Mouse (Mus musculus) limb, embryonic 14.5 days (tissue): ENCODE data around the gene Atp8b5. TPM values are rescaled to one million over a fixed set of nuclear protein-coding genes. Genes with fewer than 3 reads are reported as not detected.

Experiments
- ATAC-seq: fragments of 200-750 bp; cut with Nextera tagmentation; 2 replicates; pipeline ENCODE4 v1.8.0; 2017; ENCODE audit warnings: low read depth, moderate number of reproducible peaks, moderate TSS enrichment; ENCODE audit not compliant: low FRiP score
- DNase-seq: peaks from one replicate; pipeline ENCODE4 v3.0.0-alpha.2; 2015; ENCODE audit warnings: low spot score
- H3K27ac ChIP-seq: fragments of 300-500 bp; sonication (generic); replicated peaks from 2 replicates; pipeline ENCODE4 v1.5.1; 2014; ENCODE audit warnings: low read depth, mild to moderate bottlenecking, low read length, moderate library complexity, mixed read lengths
- H3K27me3 ChIP-seq: fragments of 300-500 bp; sonication (generic); 2 replicates; pipeline ENCODE4 v1.6.1; 2014; ENCODE audit warnings: low read length, mixed read lengths; ENCODE audit not compliant: control insufficient read depth, insufficient read depth
- H3K36me3 ChIP-seq: fragments of 300-500 bp; sonication (generic); 2 replicates; pipeline ENCODE4 v1.6.1; 2014; ENCODE audit warnings: mild to moderate bottlenecking, low read length, moderate library complexity, mixed read lengths; ENCODE audit not compliant: control insufficient read depth, insufficient read depth
- H3K4me1 ChIP-seq: fragments of 300-500 bp; sonication (generic); 2 replicates; pipeline ENCODE4 v1.6.1; 2014; ENCODE audit warnings: antibody characterized with exemption, low read length, mixed read lengths; ENCODE audit not compliant: control insufficient read depth, insufficient read depth
- H3K4me2 ChIP-seq: fragments of 300-500 bp; sonication (generic); replicated peaks from 2 replicates; pipeline ENCODE4 v1.6.1; 2014; ENCODE audit warnings: low read depth, mild to moderate bottlenecking, low read length, moderate library complexity; ENCODE audit not compliant: severe bottlenecking
- H3K4me3 ChIP-seq: fragments of 300-500 bp; sonication (generic); replicated peaks from 2 replicates; pipeline ENCODE4 v1.5.1; 2014; ENCODE audit warnings: low read length
- H3K9ac ChIP-seq: fragments of 300-500 bp; sonication (generic); 2 replicates; pipeline ENCODE4 v1.6.1; 2014; ENCODE audit warnings: mild to moderate bottlenecking, low read depth, low read length, moderate library complexity; ENCODE audit not compliant: severe bottlenecking
- H3K9me3 ChIP-seq: fragments of 300-500 bp; sonication (generic); 2 replicates; pipeline ENCODE4 v1.6.1; 2016; ENCODE audit warnings: low read length; ENCODE audit not compliant: control insufficient read depth
- POLR2A ChIP-seq: fragments of 200-500 bp; IDR thresholded peaks from 2 replicates; pipeline ENCODE4 v1.8.0; 2012; ENCODE audit warnings: inconsistent platforms, mild to moderate bottlenecking, moderate library complexity, borderline replicate concordance; ENCODE audit not compliant: insufficient read depth, insufficient read length; ENCODE audit errors: extremely low read depth
- WGBS: fragments of 180-500 bp; shearing (Covaris S2); extraction: QIAGEN DNeasy Blood & Tissue Kit; methylation state at CpG from one replicate; pipeline ENCODE4 v1.1.7; 2014; 5-methylcytosine and 5-hydroxymethylcytosine counted together
- polyA plus RNA-seq, 2 experiments: library from polyadenylated mRNA; depleted of rRNA in 1 of 2; stranded (reverse) in 1 of 2; unstranded in 1 of 2; fragments of >200 nt; fragmentation: Nextera tagmentation in 1 of 2; extraction: Ambion mirVana in 1 of 2; gene quantifications; 2 replicates each; pipeline versions ENCODE4 v1.2.1 to v1.2.3; 2012 to 2014

Atp8b5 gene
- polyA plus RNA-seq, 2 experiments, result 0.52 to 1.3 TPM

GRCm38 (mm10) chr4:43236898-43237297, 30.1 kb upstream of the Atp8b5 start:
- Histone ChIP-seq H3K9ac (no peak overlapping the region), H3K4me3 (no peak overlapping the region), H3K27ac (no peak overlapping the region), H3K27me3 (no peaks in the 10 kb centered on the region), H3K36me3 (no peaks in the 10 kb centered on the region), H3K4me1 (no peaks in the 10 kb centered on the region), H3K4me2 (no peak overlapping the region), H3K9me3 (no peaks in the 10 kb centered on the region)
- 92% methylated on average over 9 of the region's 9 CpGs for WGBS
- DNase-seq (no peak), ATAC-seq (no peak)
- no peak for TF ChIP-seq POLR2A

DNA sequence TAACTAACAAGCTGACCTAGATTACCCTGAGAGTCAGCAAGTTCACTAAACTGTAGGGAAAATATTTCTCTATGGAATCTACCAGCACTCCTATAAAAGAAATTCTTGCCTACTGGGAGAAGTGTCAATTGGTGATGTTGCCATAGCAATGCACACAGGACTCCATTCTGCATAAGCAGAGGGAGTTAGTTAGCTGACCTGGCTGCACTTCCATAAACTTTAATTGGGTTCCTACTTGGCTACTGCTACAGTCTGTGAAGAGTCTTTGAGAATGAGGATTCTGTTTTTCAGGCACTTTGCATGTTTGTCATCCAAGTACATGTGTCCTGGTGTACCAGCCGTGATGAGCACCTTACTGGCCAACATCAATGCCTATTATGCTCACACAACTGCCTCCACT, 26.2 kb upstream of the Atp8b5 start:
- H3K9ac ChIP-seq, result no peak overlapping the region
- H3K4me1 ChIP-seq, result no peaks in the 10 kb centered on the region
- DNase-seq (no peak), ATAC-seq (no peak)
- H3K4me3 ChIP-seq, result no peak overlapping the region
- WGBS, result 44% methylated on average over 1 of the region's 1 CpGs
- no peak overlapping the region for H3K27ac ChIP-seq
- no peak for TF ChIP-seq POLR2A
- H3K36me3 ChIP-seq, result no peaks in the 10 kb centered on the region
- no peaks in the 10 kb centered on the region for H3K9me3 ChIP-seq
- H3K27me3 ChIP-seq, result no peaks in the 10 kb centered on the region
- no peak overlapping the region for H3K4me2 ChIP-seq

GRCm38 (mm10) chr4:43244022-43244421, 22.9 kb upstream of the Atp8b5 start:
- H3K9ac ChIP-seq, result no peak overlapping the region
- no peak overlapping the region for H3K4me2 ChIP-seq
- WGBS, result 34% methylated on average over 2 of the region's 2 CpGs
- ATAC-seq (no peak), DNase-seq (peak; percentile 23)
- no peak for TF ChIP-seq POLR2A
- no peaks in the 10 kb centered on the region for H3K9me3 ChIP-seq
- H3K4me1 ChIP-seq, result peaks cover 2% of the 10 kb centered on the region; the same call in 1 of the 2 replicates
- no peak overlapping the region for H3K4me3 ChIP-seq
- H3K36me3 ChIP-seq, result no peaks in the 10 kb centered on the region
- no peak overlapping the region for H3K27ac ChIP-seq
- H3K27me3 ChIP-seq, result no peaks in the 10 kb centered on the region

DNA sequence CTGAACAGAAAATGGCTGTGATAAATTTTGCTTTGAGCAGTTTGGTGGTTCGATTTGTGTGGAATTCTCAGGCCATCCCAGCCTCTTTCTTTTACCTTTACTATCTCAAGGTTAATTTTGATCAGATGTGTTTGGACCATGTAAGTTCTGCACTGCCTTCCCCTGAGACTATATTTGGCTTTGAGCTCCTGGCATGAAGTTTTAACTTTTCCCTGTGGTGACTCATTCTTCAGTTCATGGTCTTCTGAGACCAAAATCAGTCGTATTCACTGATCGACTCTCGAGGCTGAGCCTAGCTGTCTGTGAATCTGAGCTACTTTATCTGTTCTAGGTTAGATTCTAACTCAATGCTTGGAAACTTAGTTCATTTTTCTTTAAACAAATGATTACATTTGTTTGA, 21.2 kb upstream of the Atp8b5 start:
- no peak overlapping the region for H3K4me3 ChIP-seq
- 83% methylated on average over 4 of the region's 4 CpGs for WGBS
- H3K36me3 ChIP-seq, result no peaks in the 10 kb centered on the region

GRCm38 (mm10) chr4:43248026-43248425, 18.9 kb upstream of the Atp8b5 start:
- H3K27me3 ChIP-seq, result no peaks in the 10 kb centered on the region
- H3K9me3 ChIP-seq, result no peaks in the 10 kb centered on the region
- DNase-seq, result no peak
- ATAC-seq, result no peak
- no peak for TF ChIP-seq POLR2A
- 66% methylated on average over 7 of the region's 7 CpGs for WGBS
- H3K9ac ChIP-seq, result no peak overlapping the region
- H3K4me3 ChIP-seq, result no peak overlapping the region
- H3K4me1 ChIP-seq, result peaks cover 2% of the 10 kb centered on the region; the same call in 1 of the 2 replicates
- H3K27ac ChIP-seq, result no peak overlapping the region
- no peak overlapping the region for H3K4me2 ChIP-seq
- no peaks in the 10 kb centered on the region for H3K36me3 ChIP-seq

More for the DNA sequence above, 21.2 kb upstream of the Atp8b5 start:
- Histone ChIP-seq H3K4me2 (no peak overlapping the region), H3K9me3 (no peaks in the 10 kb centered on the region), H3K27ac (no peak overlapping the region), H3K27me3 (no peaks in the 10 kb centered on the region), H3K9ac (no peak overlapping the region), H3K4me1 (peaks cover 2% of the 10 kb centered on the region; the same call in 1 of the 2 replicates)
- no peak for DNase-seq
- no peak for ATAC-seq
- TF ChIP-seq POLR2A, result no peak

DNA sequence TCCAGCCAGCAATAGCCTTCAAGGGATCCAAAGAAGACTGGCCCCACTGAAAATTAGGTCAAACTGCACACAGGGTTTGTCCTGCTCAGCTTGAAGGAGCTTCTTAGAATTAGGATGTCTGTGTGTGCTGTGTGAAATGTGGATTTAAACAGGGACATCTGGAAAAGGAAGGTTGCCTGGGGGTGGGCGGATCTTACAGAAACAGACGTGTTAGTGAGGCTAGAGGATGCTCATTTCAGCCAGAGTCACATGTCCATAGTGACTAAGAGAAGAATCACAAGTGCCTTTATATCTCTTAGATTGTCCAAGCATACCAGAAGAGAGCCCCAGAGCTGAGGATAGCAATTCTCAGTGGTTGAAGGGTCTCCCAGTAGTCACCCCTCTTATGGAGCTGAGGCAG, 18.1 kb upstream of the Atp8b5 start:
- ATAC-seq, result no peak

More for the DNA sequence above, 18.1 kb upstream of the Atp8b5 start:
- Histone ChIP-seq H3K27ac (no peak overlapping the region), H3K4me2 (no peak overlapping the region), H3K27me3 (no peaks in the 10 kb centered on the region), H3K36me3 (no peaks in the 10 kb centered on the region), H3K9me3 (no peaks in the 10 kb centered on the region), H3K4me1 (peaks cover 2% of the 10 kb centered on the region; the same call in 1 of the 2 replicates), H3K9ac (no peak overlapping the region), H3K4me3 (no peak overlapping the region)
- WGBS, result 55% methylated on average over 2 of the region's 2 CpGs
- no peak for TF ChIP-seq POLR2A
- no peak for DNase-seq
